Mouse (Mus musculus) midbrain, embryonic 12.5 days (tissue): Measurements from ENCODE around the gene Rhot1. TPM values are rescaled to one million over a fixed set of nuclear protein-coding genes. Genes with fewer than 3 reads are reported as not detected.
"Not testable (repeated sequence)": the region's sequence is repeated elsewhere in the genome, so short reads cannot be mapped to it uniquely, and the experiment has no call there.

Experiments used
- ATAC-seq: fragments of 200-750 bp; cut with Nextera tagmentation; 2 replicates; pipeline ENCODE4 v1.8.0; 2017; ENCODE audit warnings: low read depth, moderate TSS enrichment, moderate library complexity; ENCODE audit not compliant: low FRiP score
- H3K27ac ChIP-seq: fragments of 300-500 bp; sonication (generic); replicated peaks from 2 replicates; pipeline ENCODE4 v1.5.1; 2016; ENCODE audit warnings: mild to moderate bottlenecking
- H3K27me3 ChIP-seq: fragments of 300-500 bp; sonication (generic); 2 replicates; pipeline ENCODE4 v1.6.1; 2016; ENCODE audit warnings: mild to moderate bottlenecking
- H3K36me3 ChIP-seq: fragments of 300-500 bp; sonication (generic); 2 replicates; pipeline ENCODE4 v1.6.1; 2016
- H3K4me1 ChIP-seq: fragments of 300-500 bp; sonication (generic); 2 replicates; pipeline ENCODE4 v1.6.1; 2016
- H3K4me2 ChIP-seq: fragments of 300-500 bp; sonication (generic); replicated peaks from 2 replicates; pipeline ENCODE4 v1.6.1; 2016; ENCODE audit warnings: mild to moderate bottlenecking, moderate library complexity
- H3K4me3 ChIP-seq: fragments of 300-500 bp; sonication (generic); 2 replicates; pipeline ENCODE4 v1.5.1; 2016; ENCODE audit warnings: mild to moderate bottlenecking
- H3K9ac ChIP-seq: fragments of 300-500 bp; sonication (generic); replicated peaks from 2 replicates; pipeline ENCODE4 v1.6.1; 2016; ENCODE audit warnings: mild to moderate bottlenecking, moderate library complexity
- H3K9me3 ChIP-seq: fragments of 300-500 bp; sonication (generic); 2 replicates; pipeline ENCODE4 v1.6.1; 2016; ENCODE audit warnings: mild to moderate bottlenecking
- WGBS: fragments of 180-500 bp; shearing (Covaris S2); methylation state at CpG from one replicate; pipeline ENCODE4 v1.1.7; 2016; 5-methylcytosine and 5-hydroxymethylcytosine counted together
- polyA plus RNA-seq: library from polyadenylated mRNA; unstranded; fragments of >200 nt; fragmentation: Nextera tagmentation; extraction: Ambion mirVana; gene quantifications from 2 replicates; pipeline ENCODE4 v1.2.1, GENCODE M21; 2016

Rhot1 gene
- polyA plus RNA-seq, 1 experiment from 2014 or later: 71.0 TPM

DNA sequence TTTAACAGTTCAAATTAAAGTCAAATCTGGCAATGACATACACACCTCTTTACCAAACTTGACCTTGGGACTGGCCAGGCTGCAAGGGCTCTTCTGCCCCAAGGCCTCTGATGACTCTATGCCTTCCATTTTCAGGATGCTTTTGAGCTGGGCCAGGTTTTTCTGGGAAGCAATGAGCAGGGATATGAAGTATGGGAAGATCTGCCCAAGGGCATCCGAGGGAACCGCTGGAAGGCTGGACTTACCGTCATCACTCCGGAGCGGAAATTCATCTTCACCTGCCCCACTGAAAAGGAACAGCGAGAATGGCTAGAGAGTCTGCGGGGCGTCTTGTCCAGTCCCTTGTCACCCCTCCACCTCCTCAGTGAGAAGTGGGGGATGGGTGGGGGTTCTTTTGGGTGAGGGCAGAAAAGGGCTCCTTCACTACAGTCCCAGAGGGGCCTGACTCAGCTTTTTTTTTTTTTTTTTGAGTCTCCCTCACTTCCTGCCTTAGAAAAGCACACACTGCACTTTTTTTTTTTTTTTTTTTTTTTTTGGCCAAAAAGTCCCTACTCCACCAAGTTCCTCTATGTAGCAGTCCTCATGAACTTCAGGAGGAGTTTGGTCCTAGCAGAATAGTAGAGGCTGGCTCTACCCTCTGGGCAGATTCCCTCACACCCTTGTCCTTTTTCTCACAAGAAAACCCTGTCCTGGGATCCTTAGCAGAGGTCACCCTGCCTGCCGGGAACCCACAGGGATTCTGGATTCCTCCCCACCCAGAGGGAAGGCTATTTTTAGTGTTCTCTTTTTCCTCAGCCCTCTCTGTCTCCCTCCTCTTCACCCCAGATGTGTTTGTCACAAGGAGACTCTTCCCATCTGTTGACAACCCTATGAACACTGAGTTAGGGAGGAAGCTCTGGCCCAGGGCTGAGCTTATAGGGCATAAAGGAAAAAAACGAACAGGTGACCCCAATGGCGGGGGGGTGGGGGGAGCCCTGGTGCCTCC, 31.6 kb upstream of the Rhot1 start:
- Histone ChIP-seq H3K27ac (no peak overlapping the region), H3K9ac (no peak overlapping the region), H3K4me3 (no peak overlapping the region), H3K36me3 (no peaks in the 10 kb centered on the region), H3K4me2 (no peak overlapping the region), H3K4me1 (no peaks in the 10 kb centered on the region), H3K9me3 (no peaks in the 10 kb centered on the region), H3K27me3 (0 out of 2 replicates have a peak, but pooled peaks cover 4% of the 10 kb centered on the region)
- WGBS: 83% methylated on average over 11 of the region's 11 CpGs
- ATAC-seq: no peak

DNA sequence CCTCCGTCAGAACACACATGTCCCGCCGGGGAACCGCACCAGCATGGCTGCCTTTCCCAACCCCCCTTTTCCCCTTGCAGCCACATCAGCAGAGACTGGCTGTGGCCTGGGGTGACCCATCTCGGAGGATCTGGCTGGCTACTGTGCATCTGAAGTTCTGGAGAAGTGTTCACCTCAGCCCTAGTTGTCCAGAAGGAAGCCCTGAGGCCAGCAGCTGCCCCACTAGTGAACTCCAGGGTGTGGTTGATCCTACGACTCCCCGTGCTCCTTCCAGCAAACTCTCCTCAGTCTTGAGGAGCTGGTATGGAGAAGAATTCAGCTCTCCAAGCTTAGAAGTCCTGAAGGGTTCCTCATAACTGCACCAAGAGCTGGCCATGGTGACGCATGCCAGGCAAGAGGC, 30.5 kb upstream of the Rhot1 start:
- no peak overlapping the region for H3K27ac ChIP-seq
- no peak for ATAC-seq
- H3K36me3 ChIP-seq: no peaks in the 10 kb centered on the region
- H3K9me3 ChIP-seq: no peaks in the 10 kb centered on the region
- H3K4me3 ChIP-seq: no peak overlapping the region
- H3K9ac ChIP-seq: no peak overlapping the region
- H3K4me2 ChIP-seq: no peak overlapping the region
- no peaks in the 10 kb centered on the region for H3K4me1 ChIP-seq
- H3K27me3 ChIP-seq: 0 out of 2 replicates have a peak, but pooled peaks cover 4% of the 10 kb centered on the region
- WGBS: 83% methylated on average over 8 of the region's 8 CpGs

DNA sequence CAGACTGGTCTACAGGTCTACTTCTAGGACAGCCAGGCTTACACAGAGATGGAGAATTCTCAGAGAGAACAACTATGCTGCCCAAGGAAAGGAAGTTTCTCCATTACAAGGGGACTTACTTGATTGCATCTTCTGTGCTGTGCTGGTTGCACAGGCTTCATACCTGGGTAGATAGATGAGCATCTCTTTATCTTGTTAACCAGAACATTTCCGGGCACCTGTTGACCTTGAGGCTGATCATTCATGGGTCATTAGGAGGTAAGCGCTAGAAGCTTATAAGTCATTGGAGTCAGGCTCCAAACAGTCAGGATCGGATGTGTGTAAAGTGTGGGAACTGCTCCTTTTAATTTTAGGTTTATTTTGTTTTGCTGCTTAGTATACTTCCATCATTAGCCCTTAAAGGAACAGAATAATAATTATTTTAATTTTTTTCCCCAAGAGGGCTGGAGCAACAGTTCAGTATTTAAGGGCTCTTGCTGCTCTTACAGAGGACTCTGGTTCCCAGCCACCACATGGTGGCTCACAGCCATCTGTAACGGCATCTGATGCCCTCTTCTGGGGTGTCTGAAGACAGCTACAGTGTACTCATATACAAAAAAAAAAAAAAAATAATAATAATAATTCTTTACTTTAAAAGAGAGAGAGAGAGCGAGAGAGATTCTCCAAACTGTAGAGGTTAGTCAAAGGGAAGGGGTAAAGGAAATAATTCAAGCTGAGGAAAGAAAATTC, 27.6 kb upstream of the Rhot1 start:
- Histone ChIP-seq H3K36me3 (no peaks in the 10 kb centered on the region), H3K27ac (no peak overlapping the region), H3K9me3 (no peaks in the 10 kb centered on the region), H3K9ac (no peak overlapping the region), H3K4me1 (0 out of 2 replicates have a peak, but pooled peaks cover 6% of the 10 kb centered on the region), H3K4me2 (no peak overlapping the region), H3K4me3 (no peak overlapping the region), H3K27me3 (0 out of 2 replicates have a peak, but pooled peaks cover 4% of the 10 kb centered on the region)
- ATAC-seq: no peak
- WGBS: 81% methylated on average over 5 of the region's 5 CpGs

DNA sequence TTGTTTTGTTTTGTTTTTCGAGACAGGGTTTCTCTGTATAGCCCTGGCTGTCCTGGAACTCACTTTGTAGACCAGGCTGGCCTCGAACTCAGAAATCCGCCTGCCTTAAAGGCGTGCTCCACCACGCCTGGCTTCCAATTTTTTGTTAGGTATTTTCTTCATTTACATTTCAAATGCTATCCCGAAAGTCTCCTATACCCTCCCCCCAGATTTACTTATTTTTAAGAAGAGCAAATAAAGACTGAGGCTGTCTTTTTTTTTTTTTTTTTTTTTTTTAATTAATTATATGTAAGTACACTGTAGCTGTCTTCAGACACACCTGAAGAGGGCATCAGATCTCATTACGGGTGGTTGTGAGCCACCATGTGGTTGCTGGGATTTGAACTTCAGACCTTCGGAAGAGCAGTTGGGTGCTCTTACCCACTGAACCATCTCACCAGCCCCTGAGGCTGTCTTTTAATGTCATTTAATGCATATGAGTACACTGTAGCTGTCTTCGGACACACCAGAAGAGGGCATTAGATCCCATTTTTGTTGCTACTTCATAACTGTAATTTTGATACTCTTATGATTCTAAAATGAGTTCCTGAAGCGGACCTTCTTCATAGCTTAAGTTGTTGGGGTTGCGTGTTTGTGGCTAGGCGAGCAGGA, 25.6 kb upstream of the Rhot1 start:
- not testable (repeated sequence) for H3K9me3 ChIP-seq, ATAC-seq, H3K27me3 ChIP-seq, H3K27ac ChIP-seq, H3K36me3 ChIP-seq, H3K4me1 ChIP-seq
- Histone ChIP-seq H3K4me2 (peak overlapping the region; percentile 64), H3K4me3 (peak overlapping the region; percentile 49), H3K9ac (peak overlapping the region; percentile 53)
- WGBS: 47% methylated on average over 12 of the region's 12 CpGs

DNA sequence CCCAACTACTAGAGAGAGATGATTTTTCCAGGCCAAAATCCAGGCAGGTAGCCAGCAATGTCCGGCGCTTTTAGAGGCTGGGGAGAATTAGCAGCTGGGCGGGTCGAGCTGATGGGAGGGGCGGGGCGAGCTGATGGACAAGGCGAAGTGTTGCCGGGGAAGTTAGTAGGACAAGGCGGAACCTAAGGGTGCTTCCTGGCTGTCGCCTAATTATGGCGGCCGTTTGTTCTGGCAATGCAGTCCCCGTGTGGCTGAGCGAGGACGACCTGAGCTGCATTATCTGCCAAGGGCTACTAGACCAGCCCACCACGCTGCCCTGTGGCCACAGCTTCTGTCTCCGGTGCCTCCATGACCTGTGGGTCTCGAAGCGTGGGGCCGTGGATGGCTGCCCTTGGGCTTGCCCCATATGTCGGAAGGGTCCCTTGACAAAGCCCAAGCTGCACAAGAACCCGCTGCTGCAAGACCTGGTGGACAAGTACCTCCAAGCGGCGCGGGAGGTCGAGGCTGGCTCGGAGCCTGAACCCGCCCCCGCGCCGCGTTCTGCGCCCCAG, 25.0 kb upstream of the Rhot1 start, which contains the start of gene Rnf135:
TSS of gene Rnf135 (plus strand) at position 147 of the 551 bp plus-strand sequence.
- 0 out of 2 replicates have a peak within 1 kb of the TSS, but pooled peaks have one; percentile 7 for H3K27ac ChIP-seq
- peak; percentile 38; the same call in 1 of the 2 replicates for ATAC-seq

DNA sequence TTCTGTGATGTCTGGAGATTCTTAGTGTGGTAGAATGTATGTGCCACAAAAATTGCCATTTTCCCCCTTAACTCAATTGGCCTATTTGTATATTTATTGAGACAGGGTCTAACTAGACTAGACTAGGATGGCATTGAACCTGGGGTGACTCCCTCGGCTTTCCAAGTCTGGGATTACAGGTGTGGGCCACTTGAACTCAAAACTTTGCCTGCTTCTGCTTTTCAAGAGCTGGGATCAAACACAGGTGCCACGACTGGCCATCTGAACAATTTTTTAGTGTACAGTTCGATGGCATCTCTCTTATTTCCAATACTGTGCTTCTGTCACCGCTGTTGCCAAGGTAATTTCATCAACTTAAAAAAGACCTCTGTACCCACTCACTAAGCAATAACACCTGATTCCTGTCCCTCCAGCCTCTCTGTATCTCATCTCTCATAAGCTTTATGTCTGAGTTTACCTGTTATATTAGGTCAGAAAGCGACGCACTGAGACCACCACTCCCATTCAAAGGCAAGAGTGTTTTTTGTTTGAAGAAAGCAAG, 24.2 kb upstream of the Rhot1 start:
- H3K4me2 ChIP-seq: peak overlapping the region; percentile 64; the same call in 1 of the 2 replicates
- H3K4me3 ChIP-seq: peak overlapping the region; percentile 49; the same call in 1 of the 2 replicates
- H3K4me1 ChIP-seq: 0 out of 2 replicates have a peak, but pooled peaks cover 6% of the 10 kb centered on the region
- WGBS: 91% methylated on average over 6 of the region's 6 CpGs
- H3K36me3 ChIP-seq: no peaks in the 10 kb centered on the region
- 0 out of 2 replicates have a peak, but pooled peaks cover 4% of the 10 kb centered on the region for H3K27me3 ChIP-seq
- no peak overlapping the region for H3K27ac ChIP-seq
- ATAC-seq: no peak
- H3K9me3 ChIP-seq: no peaks in the 10 kb centered on the region
- no peak overlapping the region for H3K9ac ChIP-seq

More for the DNA sequence above, 25.0 kb upstream of the Rhot1 start, which contains the start of gene Rnf135:
- 1% methylated on average over 33 of the region's 33 CpGs for WGBS
- Histone ChIP-seq H3K27me3 (0 out of 2 replicates have a peak, but pooled peaks cover 4% of the 10 kb centered on the region), H3K4me2 (peak within 1 kb of the TSS; percentile 64), H3K9me3 (no peaks in the 10 kb centered on the region), H3K36me3 (no peaks in the 10 kb centered on the region), H3K4me1 (0 out of 2 replicates have a peak, but pooled peaks cover 6% of the 10 kb centered on the region), H3K9ac (peak within 1 kb of the TSS; percentile 53), H3K4me3 (peak within 1 kb of the TSS; percentile 49)

DNA sequence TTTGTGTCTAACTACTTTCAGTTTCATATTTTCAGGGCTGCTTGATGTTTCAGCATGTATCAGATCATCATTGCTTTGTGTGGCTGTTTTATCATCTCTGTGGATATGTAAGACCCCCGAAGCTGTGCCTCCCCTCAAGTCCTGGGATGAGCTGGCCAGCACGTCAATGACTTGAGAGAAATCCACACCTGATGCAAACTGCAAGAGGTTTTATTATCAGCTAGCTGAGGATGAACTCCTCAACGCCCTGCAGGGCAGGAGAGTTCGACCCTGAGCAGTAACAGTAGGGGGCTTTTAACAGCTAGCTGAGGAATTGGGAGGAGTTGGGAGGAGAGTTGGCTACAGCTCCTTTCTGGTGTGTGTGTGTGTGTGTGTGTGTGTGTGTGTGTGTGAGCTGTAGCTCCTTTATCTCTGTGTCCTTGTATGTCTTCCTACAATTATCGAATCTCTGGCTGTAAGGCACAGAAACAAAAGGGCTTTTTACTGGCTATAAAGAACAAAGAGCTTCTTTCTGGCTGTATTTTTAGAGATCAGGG, 23.3 kb upstream of the Rhot1 start:
- 73% methylated on average over 5 of the region's 5 CpGs for WGBS
- not testable (repeated sequence) for ATAC-seq, H3K4me1 ChIP-seq, H3K27me3 ChIP-seq, H3K4me3 ChIP-seq, H3K9ac ChIP-seq, H3K4me2 ChIP-seq, H3K9me3 ChIP-seq, H3K27ac ChIP-seq, H3K36me3 ChIP-seq

DNA sequence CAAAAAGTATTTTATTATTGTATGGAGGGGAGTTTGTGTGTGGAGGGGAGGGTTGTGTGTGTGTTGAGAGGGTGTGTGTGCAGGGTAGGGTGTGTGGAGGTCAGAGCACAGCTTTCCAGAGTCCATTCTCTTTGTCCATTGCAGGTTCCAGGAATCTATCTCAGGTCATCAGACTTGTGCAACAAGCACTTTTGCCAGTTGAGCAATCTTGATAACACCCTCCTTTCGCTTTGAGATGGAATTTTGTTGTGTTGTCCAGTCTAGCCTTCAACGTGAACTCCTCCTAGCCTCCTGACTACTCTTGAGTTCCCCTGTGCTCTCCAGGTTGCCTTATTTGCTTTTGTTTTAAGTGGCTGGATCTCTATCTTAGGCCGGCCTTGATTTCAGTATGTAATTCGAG, 18.5 kb upstream of the Rhot1 start:
- H3K27me3 ChIP-seq: no peaks in the 10 kb centered on the region
- no peak for ATAC-seq
- no peaks in the 10 kb centered on the region for H3K36me3 ChIP-seq
- no peak overlapping the region for H3K27ac ChIP-seq
- H3K9ac ChIP-seq: no peak overlapping the region
- no peak overlapping the region for H3K4me2 ChIP-seq
- no peaks in the 10 kb centered on the region for H3K9me3 ChIP-seq
- H3K4me1 ChIP-seq: no peaks in the 10 kb centered on the region
- 82% methylated on average over 4 of the region's 4 CpGs for WGBS
- no peak overlapping the region for H3K4me3 ChIP-seq

DNA sequence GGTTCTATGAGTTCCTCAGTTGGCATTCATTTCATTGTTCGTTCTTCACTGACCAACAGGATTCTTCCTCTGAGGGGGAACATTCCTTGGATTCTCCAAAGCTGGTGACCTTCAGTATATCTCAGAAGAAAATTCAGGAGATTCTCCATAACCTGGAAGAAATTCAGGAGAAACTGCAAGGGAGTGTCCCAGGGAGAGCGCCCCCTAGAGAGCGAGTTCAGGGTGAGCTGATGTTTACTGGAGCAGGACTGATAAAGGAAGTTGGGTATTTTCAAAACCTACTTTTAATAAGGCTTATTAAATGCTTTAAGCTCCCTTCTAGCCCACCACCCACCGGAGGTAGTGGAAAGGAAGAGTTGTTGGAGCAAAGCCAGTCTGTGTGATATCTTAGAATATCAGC, 15.0 kb upstream of the Rhot1 start:
- no peak overlapping the region for H3K27ac ChIP-seq
- H3K4me3 ChIP-seq: no peak overlapping the region
- H3K36me3 ChIP-seq: no peaks in the 10 kb centered on the region
- H3K9ac ChIP-seq: no peak overlapping the region
- no peak overlapping the region for H3K4me2 ChIP-seq
- no peaks in the 10 kb centered on the region for H3K9me3 ChIP-seq
- no peaks in the 10 kb centered on the region for H3K27me3 ChIP-seq
- no peak for ATAC-seq
- WGBS: 70% methylated on average over 4 of the region's 4 CpGs
- H3K4me1 ChIP-seq: no peaks in the 10 kb centered on the region

DNA sequence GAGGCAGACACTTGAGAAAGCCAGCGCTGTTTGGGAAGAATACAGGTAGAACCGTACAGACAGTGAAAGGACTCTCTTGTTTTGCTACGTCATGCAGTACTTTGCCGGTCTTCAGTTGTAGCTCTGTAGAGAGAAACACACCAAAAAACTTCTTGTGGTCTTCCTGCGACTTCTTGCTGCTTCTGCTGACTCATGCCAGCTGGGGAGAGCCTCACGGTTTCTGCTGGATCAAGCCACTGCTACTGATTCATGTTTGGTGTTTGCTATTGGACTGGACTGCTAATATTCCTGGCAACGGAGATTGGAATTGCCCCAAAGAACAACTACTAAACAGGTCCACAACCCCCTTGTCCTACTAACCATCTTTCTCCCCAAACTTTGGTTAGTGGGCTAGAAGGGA, 12.5 kb upstream of the Rhot1 start:
- no peaks in the 10 kb centered on the region for H3K36me3 ChIP-seq
- no peak overlapping the region for H3K4me2 ChIP-seq
- H3K9me3 ChIP-seq: no peaks in the 10 kb centered on the region
- no peak overlapping the region for H3K27ac ChIP-seq
- H3K9ac ChIP-seq: no peak overlapping the region
- no peaks in the 10 kb centered on the region for H3K27me3 ChIP-seq
- WGBS: 85% methylated on average over 7 of the region's 7 CpGs
- H3K4me3 ChIP-seq: no peak overlapping the region
- ATAC-seq: no peak
- no peaks in the 10 kb centered on the region for H3K4me1 ChIP-seq

DNA sequence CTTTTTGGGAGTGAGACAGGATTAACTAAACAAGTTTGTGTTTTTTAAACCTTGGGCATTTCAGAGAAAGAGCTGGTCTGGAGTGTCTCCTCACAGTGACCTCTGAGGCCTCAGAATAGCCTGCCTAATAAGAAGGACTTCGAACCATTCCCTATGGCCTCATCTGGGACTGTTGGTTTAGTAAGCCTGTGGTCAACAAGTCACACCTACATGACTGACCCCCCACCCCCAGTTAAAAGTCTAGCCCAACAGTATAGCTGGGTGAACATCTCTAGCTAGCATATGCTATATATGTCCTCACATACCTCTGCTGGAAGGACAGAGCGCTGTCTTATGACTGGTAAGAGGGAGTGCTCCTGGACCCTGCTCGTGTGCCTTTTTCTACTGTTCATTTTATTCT, 9.5 kb upstream of the Rhot1 start:
- H3K4me1 ChIP-seq: no peaks in the 10 kb centered on the region
- ATAC-seq: no peak
- 90% methylated on average over 3 of the region's 3 CpGs for WGBS
- H3K9me3 ChIP-seq: no peaks in the 10 kb centered on the region
- H3K9ac ChIP-seq: no peak overlapping the region
- H3K27me3 ChIP-seq: no peaks in the 10 kb centered on the region
- H3K4me3 ChIP-seq: no peak overlapping the region
- no peak overlapping the region for H3K4me2 ChIP-seq
- H3K27ac ChIP-seq: no peak overlapping the region
- H3K36me3 ChIP-seq: no peaks in the 10 kb centered on the region
